Mouse (Mus musculus): ENCODE data around the gene Vmn1r143. TPM values are rescaled to one million over a fixed set of nuclear protein-coding genes. Genes with fewer than 3 reads are reported as not detected.
"Not testable (repeated sequence)": the region's sequence is repeated elsewhere in the genome, so short reads cannot be mapped to it uniquely, and the experiment has no call there.

Vmn1r143 gene
- polyA plus RNA-seq (2016; fragmentation: Nextera tagmentation; extraction: Ambion mirVana) = not detected in 2 replicates

- DNase-seq (ENCODE audit: low spot score); H3K36me3 ChIP-seq; H3K4me3 ChIP-seq; H3K4me1 ChIP-seq; H3K9me3 ChIP-seq (replicated peaks); H3K27me3 ChIP-seq (ENCODE audit: low read depth, poor library complexity, severe bottlenecking); H3K27ac ChIP-seq (replicated peaks): not testable (repeated sequence)
- no CpG with 5 or more reads among the region's 3 CpGs for WGBS
These were observed at the start of gene Vmn1r143 for GRCm38 (mm10) chr7:22189077-22189476. TSS of gene Vmn1r143 (plus strand) at chr7:22189377.

- WGBS = no CpG with 5 or more reads among the region's 3 CpGs
- not testable (repeated sequence) for H3K27me3 ChIP-seq (ENCODE audit: low read depth, poor library complexity, severe bottlenecking); H3K4me1 ChIP-seq; H3K9me3 ChIP-seq (replicated peaks); H3K4me3 ChIP-seq; H3K27ac ChIP-seq (replicated peaks); DNase-seq (ENCODE audit: low spot score); H3K36me3 ChIP-seq
These were observed 25.2 kb upstream of the Vmn1r143 start, which contains the start of gene Vmn1r142 for GRCm38 (mm10) chr7:22163935-22164334. TSS of gene Vmn1r142 (minus strand) at chr7:22164035.

DNA sequence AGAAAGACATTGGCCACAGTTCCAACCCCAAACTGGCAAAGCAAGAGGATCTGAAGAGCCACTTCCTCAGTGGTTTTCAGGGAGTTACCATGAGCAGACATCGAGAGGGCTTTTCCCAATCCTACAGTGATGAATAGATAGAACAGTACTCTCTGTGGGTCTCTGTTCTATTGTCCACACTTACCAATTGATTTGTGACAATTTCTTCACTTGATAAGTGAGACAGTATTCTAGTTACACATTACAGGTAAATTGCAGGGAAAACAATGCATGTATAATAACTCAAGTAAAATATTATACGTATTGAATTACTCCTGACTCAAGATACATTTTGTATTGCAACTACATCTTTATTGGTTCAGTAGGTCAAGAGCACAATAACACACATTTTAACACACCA lies 12.0 kb downstream of the Vmn1r143 start, which contains the start of gene Gm8653:
TSS of gene Gm8653 (minus strand) at position 101 of the 400 bp plus-strand sequence.
- WGBS = no CpG with 5 or more reads among the region's 2 CpGs
- H3K4me3 ChIP-seq; H3K4me1 ChIP-seq; H3K27me3 ChIP-seq (ENCODE audit: low read depth, poor library complexity, severe bottlenecking); DNase-seq (ENCODE audit: low spot score); H3K27ac ChIP-seq (replicated peaks); H3K36me3 ChIP-seq; H3K9me3 ChIP-seq (replicated peaks): not testable (repeated sequence)

- H3K27me3 ChIP-seq (ENCODE audit: low read depth, poor library complexity, severe bottlenecking); H3K4me1 ChIP-seq; DNase-seq (ENCODE audit: low spot score); H3K36me3 ChIP-seq; H3K4me3 ChIP-seq; H3K9me3 ChIP-seq (replicated peaks); H3K27ac ChIP-seq (replicated peaks): not testable (repeated sequence)
- 35% methylated on average over 2 of the region's 2 CpGs for WGBS
These were observed 40.2 kb downstream of the Vmn1r143 start, which contains the start of gene Gm8453 for GRCm38 (mm10) chr7:22229384-22229783. TSS of gene Gm8453 (minus strand) at chr7:22229484.

Other genes with a start within 250 kb of the Vmn1r143 start
- not detected in 2 replicates for gene Vmn1r137, start 194.8 kb upstream of the Vmn1r143 start, polyA plus RNA-seq (2016; fragmentation: Nextera tagmentation; extraction: Ambion mirVana)
- not detected in 2 replicates for gene Vmn1r138, start 160.5 kb upstream of the Vmn1r143 start, polyA plus RNA-seq (2016; fragmentation: Nextera tagmentation; extraction: Ambion mirVana)
- gene Gm6176, start 133.1 kb upstream of the Vmn1r143 start, polyA plus RNA-seq (2016; fragmentation: Nextera tagmentation; extraction: Ambion mirVana) = not detected in 2 replicates
- not detected in 2 replicates for gene Vmn1r139, start 120.3 kb upstream of the Vmn1r143 start, polyA plus RNA-seq (2016; fragmentation: Nextera tagmentation; extraction: Ambion mirVana)
- gene Gm16451, start 71.1 kb upstream of the Vmn1r143 start, polyA plus RNA-seq (2016; fragmentation: Nextera tagmentation; extraction: Ambion mirVana) = not detected in 2 replicates
- not detected in 2 replicates for gene Gm10666, start 54.6 kb upstream of the Vmn1r143 start, polyA plus RNA-seq (2016; fragmentation: Nextera tagmentation; extraction: Ambion mirVana)
- not detected in 2 replicates for gene Vmn1r142, start 25.3 kb upstream of the Vmn1r143 start, polyA plus RNA-seq (2016; fragmentation: Nextera tagmentation; extraction: Ambion mirVana)
- gene Gm8653, start 11.9 kb downstream of the Vmn1r143 start, polyA plus RNA-seq (2016; fragmentation: Nextera tagmentation; extraction: Ambion mirVana) = not detected in 2 replicates
- gene Gm8453, start 40.1 kb downstream of the Vmn1r143 start, polyA plus RNA-seq (2016; fragmentation: Nextera tagmentation; extraction: Ambion mirVana) = not detected in 2 replicates
- not detected in 2 replicates for gene Gm4187, start 140.3 kb downstream of the Vmn1r143 start, polyA plus RNA-seq (2016; fragmentation: Nextera tagmentation; extraction: Ambion mirVana)
- gene Gm8660, start 181.7 kb downstream of the Vmn1r143 start, polyA plus RNA-seq (2016; fragmentation: Nextera tagmentation; extraction: Ambion mirVana) = not detected in 2 replicates
- gene Vmn1r148, start 224.2 kb downstream of the Vmn1r143 start, polyA plus RNA-seq (2016; fragmentation: Nextera tagmentation; extraction: Ambion mirVana) = not detected in 2 replicates
- not detected in 2 replicates for gene Vmn1r149, start 248.9 kb downstream of the Vmn1r143 start, polyA plus RNA-seq (2016; fragmentation: Nextera tagmentation; extraction: Ambion mirVana)